Mouse (Mus musculus) heart, embryonic 14.5 days (tissue): ENCODE measurements around the gene Atp13a2. TPM values are rescaled to one million over a fixed set of nuclear protein-coding genes. Genes with fewer than 3 reads are reported as not detected.

Experiments
- ATAC-seq: fragments of 200-750 bp; cut with Nextera tagmentation; 2 replicates; pipeline ENCODE4 v1.8.0; 2017; ENCODE audit warnings: low read depth, moderate TSS enrichment; ENCODE audit not compliant: insufficient number of reproducible peaks, insufficient read depth, low FRiP score
- H3K27ac ChIP-seq, 2 experiments: fragments of 200-500 bp in 1 of 2; fragments of 300-500 bp in 1 of 2; sonication (generic) in 1 of 2; replicated peaks in 1 of 2; 2 replicates each; pipeline ENCODE4 v1.5.1; 2012 to 2014; ENCODE audit warnings: low read depth in 2 of 2, low read length in 2 of 2, control low read depth in 1 of 2, mild to moderate bottlenecking in 1 of 2, mixed read lengths in 1 of 2; ENCODE audit not compliant: control insufficient read depth in 1 of 2, insufficient read depth in 1 of 2
- H3K27me3 ChIP-seq: fragments of 300-500 bp; sonication (generic); 2 replicates; pipeline ENCODE4 v1.6.1; 2014; ENCODE audit warnings: mild to moderate bottlenecking, low read length, control low read depth; ENCODE audit not compliant: control insufficient read depth, insufficient read depth
- H3K36me3 ChIP-seq: fragments of 300-500 bp; sonication (generic); 2 replicates; pipeline ENCODE4 v1.6.1; 2014; ENCODE audit warnings: mild to moderate bottlenecking, control low read depth, low read length, mixed read lengths; ENCODE audit not compliant: control insufficient read depth, insufficient read depth
- H3K4me1 ChIP-seq, 2 experiments: fragments of 200-500 bp in 1 of 2; fragments of 300-500 bp in 1 of 2; sonication (generic) in 1 of 2; 2 replicates each; pipeline ENCODE4 v1.6.1; 2012 to 2014; ENCODE audit warnings: low read length in 2 of 2, control low read depth in 1 of 2, mixed read lengths in 1 of 2; ENCODE audit not compliant: control insufficient read depth in 2 of 2, insufficient read depth in 2 of 2
- H3K4me2 ChIP-seq: fragments of 300-500 bp; sonication (generic); 2 replicates; pipeline ENCODE4 v1.6.1; 2014; ENCODE audit warnings: mild to moderate bottlenecking, low read length
- H3K4me3 ChIP-seq, 2 experiments: fragments of 200-500 bp in 1 of 2; fragments of 300-500 bp in 1 of 2; sonication (generic) in 1 of 2; 2 replicates each; pipeline ENCODE4 v1.5.1; 2012 to 2014; ENCODE audit warnings: low read length in 2 of 2, mild to moderate bottlenecking in 2 of 2, control low read depth in 1 of 2, low read depth in 1 of 2, moderate library complexity in 1 of 2; ENCODE audit not compliant: control insufficient read depth in 1 of 2, insufficient read depth in 1 of 2
- H3K9ac ChIP-seq: fragments of 300-500 bp; sonication (generic); 2 replicates; pipeline ENCODE4 v1.6.1; 2014; ENCODE audit warnings: mild to moderate bottlenecking, low read length
- H3K9me3 ChIP-seq: fragments of 300-500 bp; sonication (generic); 2 replicates; pipeline ENCODE4 v1.6.1; 2016; ENCODE audit warnings: low read length, control low read depth; ENCODE audit not compliant: control insufficient read depth
- WGBS: fragments of 180-500 bp; shearing (Covaris S2); extraction: QIAGEN DNeasy Blood & Tissue Kit; methylation state at CpG from one replicate; pipeline ENCODE4 v1.1.7; 2014; 5-methylcytosine and 5-hydroxymethylcytosine counted together
- polyA plus RNA-seq: library from polyadenylated mRNA; unstranded; fragments of >200 nt; fragmentation: Nextera tagmentation; extraction: Ambion mirVana; gene quantifications from 2 replicates; pipeline ENCODE4 v1.2.1, GENCODE M21; 2014

Gene Atp13a2
- polyA plus RNA-seq, 1 experiment from 2014 or later: 27.2 TPM

- no peak overlapping the region for H3K9ac ChIP-seq
- H3K9me3 ChIP-seq: no peaks in the 10 kb centered on the region
- peaks cover 38% of the 10 kb centered on the region for H3K36me3 ChIP-seq
- H3K27me3 ChIP-seq: no peaks in the 10 kb centered on the region
- WGBS: 85% methylated on average over 17 of the region's 17 CpGs
- ATAC-seq: no peak
- peaks cover 14 to 16% of the 10 kb centered on the region in 2 experiments for H3K4me1 ChIP-seq
- H3K4me3 ChIP-seq: no peak overlapping the region
- H3K27ac ChIP-seq: no peak overlapping the region
- no peak overlapping the region for H3K4me2 ChIP-seq
Measured at GRCm38 (mm10) chr4:141048810-141049475, 62.3 kb downstream of the Atp13a2 start.

GRCm38 (mm10) chr4:141049476-141049835 is 62.8 kb downstream of the Atp13a2 start:
- Histone ChIP-seq H3K4me3 (no peak overlapping the region), H3K9me3 (no peaks in the 10 kb centered on the region), H3K4me2 (no peak overlapping the region), H3K27ac (no peak overlapping the region), H3K9ac (no peak overlapping the region), H3K27me3 (no peaks in the 10 kb centered on the region), H3K36me3 (peaks cover 38% of the 10 kb centered on the region), H3K4me1 (peaks cover 17 to 19% of the 10 kb centered on the region in 2 experiments)
- no peak for ATAC-seq
- WGBS: 65% methylated on average over 4 of the region's 4 CpGs

- H3K9me3 ChIP-seq: no peaks in the 10 kb centered on the region
- H3K4me3 ChIP-seq: no peak overlapping the region
- H3K36me3 ChIP-seq: peaks cover 30% of the 10 kb centered on the region
- whole genome bisulfite sequencing: 80% methylated on average over 12 of the region's 12 CpGs
- H3K27me3 ChIP-seq: no peaks in the 10 kb centered on the region
- H3K4me2 ChIP-seq: no peak overlapping the region
- H3K9ac ChIP-seq: peak overlapping the region; percentile 61; the same call in 1 of the 2 replicates
- peak overlapping the region in 1 of 2 experiments; percentile 35; a peak in 1 of 4 replicates for H3K27ac ChIP-seq
- H3K4me1 ChIP-seq: peaks cover 17 to 19% of the 10 kb centered on the region in 2 experiments
- no peak for ATAC-seq
Measured at GRCm38 (mm10) chr4:141052442-141052841, 65.8 kb downstream of the Atp13a2 start.

- Histone ChIP-seq H3K4me3 (no peak overlapping the region), H3K9ac (peak overlapping the region; percentile 61)
Measured at GRCm38 (mm10) chr4:141053138-141053537, 66.5 kb downstream of the Atp13a2 start.

GRCm38 (mm10) chr4:141053568-141054161 is 67.0 kb downstream of the Atp13a2 start:
- H3K27ac ChIP-seq: peak overlapping the region; percentile 26 to 62; a peak in 3 of 4 replicates
- 0 out of 2 replicates have a peak, but pooled peaks have one; percentile 11 for ATAC-seq
- H3K36me3 ChIP-seq: peaks cover 28% of the 10 kb centered on the region
- H3K4me2 ChIP-seq: peak overlapping the region; percentile 49
- no peak overlapping the region for H3K4me3 ChIP-seq
- H3K27me3 ChIP-seq: no peaks in the 10 kb centered on the region
- H3K4me1 ChIP-seq: peaks cover 17 to 19% of the 10 kb centered on the region in 2 experiments
- 31% methylated on average over 16 of the region's 17 CpGs for WGBS
- H3K9me3 ChIP-seq: no peaks in the 10 kb centered on the region
- peak overlapping the region; percentile 61 for H3K9ac ChIP-seq

More at GRCm38 (mm10) chr4:141053138-141053537, 66.5 kb downstream of the Atp13a2 start:
- no peaks in the 10 kb centered on the region for H3K27me3 ChIP-seq
- peak overlapping the region; percentile 49 for H3K4me2 ChIP-seq
- peaks cover 17 to 19% of the 10 kb centered on the region in 2 experiments for H3K4me1 ChIP-seq
- ATAC-seq: no peak
- H3K36me3 ChIP-seq: peaks cover 32% of the 10 kb centered on the region
- WGBS: 34% methylated on average over 8 of the region's 8 CpGs
- H3K9me3 ChIP-seq: no peaks in the 10 kb centered on the region
- peak overlapping the region; percentile 35 to 62 for H3K27ac ChIP-seq

Other genes starting within 250 kb of the Atp13a2 start
- gene Padi6, start 244.2 kb upstream of the Atp13a2 start, polyA plus RNA-seq: not detected in 2 replicates
- gene Padi4, start 212.6 kb upstream of the Atp13a2 start, polyA plus RNA-seq: 1.9 and 2.1 TPM in 2 replicates
- gene Padi3, start 176.2 kb upstream of the Atp13a2 start, polyA plus RNA-seq: not detected in 2 replicates
- gene Padi1, start 141.1 kb upstream of the Atp13a2 start, polyA plus RNA-seq: 0.09 TPM in 1 of 2 replicates, not detected in the other
- gene Padi2, start 80.5 kb upstream of the Atp13a2 start, polyA plus RNA-seq: 0.89 and 1.2 TPM in 2 replicates
- gene Sdhb, start 25.7 kb upstream of the Atp13a2 start, polyA plus RNA-seq: 1,003 and 1,015 TPM in 2 replicates
- gene Mfap2, start 23.5 kb downstream of the Atp13a2 start, polyA plus RNA-seq: 243 and 295 TPM in 2 replicates
- gene Crocc, start 73.7 kb downstream of the Atp13a2 start, polyA plus RNA-seq: 3.3 and 4.4 TPM in 2 replicates
- gene Necap2, start 91.5 kb downstream of the Atp13a2 start, polyA plus RNA-seq: 33.1 and 34.2 TPM in 2 replicates
- gene Spata21, start 101.5 kb downstream of the Atp13a2 start, polyA plus RNA-seq: not detected in 2 replicates
- 20.8 and 24.0 TPM in 2 replicates for gene Szrd1, start 152.9 kb downstream of the Atp13a2 start, polyA plus RNA-seq
- gene Fbxo42, start 161.0 kb downstream of the Atp13a2 start, polyA plus RNA-seq: 12.7 and 15.7 TPM in 2 replicates
- 1.5 and 1.7 TPM in 2 replicates for gene Rsg1, start 227.1 kb downstream of the Atp13a2 start, polyA plus RNA-seq